Mouse (Mus musculus): ENCODE results near the gene Yipf1. TPM values are rescaled to one million over a fixed set of nuclear protein-coding genes. Genes with fewer than 3 reads are reported as not detected.
"Not testable (repeated sequence)": the region's sequence is repeated elsewhere in the genome, so short reads cannot be mapped to it uniquely, and the experiment has no call there.

The Yipf1 gene
- polyA plus RNA-seq, 1 experiment = 91.6 TPM

DNA sequence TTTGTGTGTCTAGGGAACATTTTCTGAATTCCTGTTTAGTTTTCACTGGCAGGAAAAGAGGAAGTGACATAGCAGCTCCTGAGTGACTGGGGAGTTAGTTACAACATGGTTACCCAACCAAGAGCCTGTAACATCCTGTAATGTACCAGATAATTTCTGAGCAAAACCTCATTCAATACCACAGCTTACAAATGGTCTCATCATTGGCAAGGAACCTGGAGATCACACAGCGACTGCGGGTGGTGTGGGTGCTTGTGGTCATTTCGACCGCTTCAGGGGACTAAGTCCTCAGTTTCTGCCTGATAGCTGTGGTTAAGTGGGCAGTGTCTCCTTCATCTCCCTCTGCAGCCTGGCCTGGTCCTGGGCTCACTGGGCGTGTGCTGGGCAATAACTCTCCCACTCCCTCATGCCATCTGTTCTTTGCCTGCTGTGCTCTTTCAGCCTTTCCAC, 50.1 kb downstream of the Yipf1 start:
- 81% methylated on average over 5 of the region's 5 CpGs for WGBS
- DNase-seq (ENCODE audit: low read depth, low spot score) = no peak

DNA sequence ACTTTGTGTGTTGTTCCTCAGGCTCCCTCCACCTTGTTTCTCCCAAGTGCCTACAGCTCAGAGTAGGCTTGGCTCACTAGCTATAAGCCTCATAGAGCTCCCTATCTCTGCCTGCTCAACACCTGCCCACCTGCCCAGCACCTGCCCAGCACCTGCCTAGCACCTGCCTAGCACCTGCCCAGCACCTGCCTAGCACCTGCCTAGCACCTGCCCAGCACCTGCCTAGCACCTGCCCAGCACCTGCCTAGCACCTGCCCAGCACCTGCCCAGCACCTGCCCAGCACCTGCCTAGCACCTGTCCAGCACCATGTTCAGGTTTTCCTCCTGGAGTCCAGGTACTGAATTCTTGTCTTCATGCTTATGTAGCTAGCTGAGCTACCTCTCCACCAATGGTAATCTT, 52.2 kb downstream of the Yipf1 start:
- DNase-seq (ENCODE audit: low read depth, low spot score) = not testable (repeated sequence)

DNA sequence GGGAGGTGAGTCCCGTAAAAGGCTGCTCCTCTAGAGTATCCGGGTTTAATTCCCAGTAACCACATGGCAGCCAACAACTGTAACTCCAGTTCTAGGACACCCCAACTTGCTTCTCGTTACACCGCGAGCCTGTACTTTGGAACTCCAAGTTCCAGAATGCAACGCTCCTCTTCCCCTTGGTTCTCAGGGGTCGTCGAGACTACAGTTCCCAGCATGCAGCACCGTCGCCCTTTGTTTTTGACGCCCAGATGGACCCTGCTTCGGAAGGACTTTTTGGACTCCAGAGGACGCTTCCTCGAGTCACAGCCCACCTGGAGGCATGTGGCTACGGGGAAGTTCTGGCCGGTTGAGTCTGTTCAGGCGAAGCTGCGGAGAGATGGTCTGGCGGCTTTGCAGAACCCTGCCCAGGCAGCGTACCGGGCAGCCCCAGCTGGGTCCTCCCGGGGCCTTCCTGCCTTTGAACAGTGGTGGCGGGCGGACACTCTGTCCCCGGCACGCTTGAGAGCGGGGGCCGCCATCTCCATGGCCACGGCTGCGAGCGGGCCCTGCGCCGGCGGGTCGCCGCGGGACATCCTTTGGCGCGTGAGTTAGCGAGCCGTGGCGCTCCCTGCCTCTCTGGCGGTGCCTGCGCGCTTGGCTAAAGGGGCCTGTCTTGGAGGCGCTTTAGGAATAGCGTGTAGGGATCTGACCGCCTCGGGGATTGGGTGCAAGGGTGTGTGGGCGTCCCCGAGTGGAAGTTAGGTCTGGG, 53.6 kb downstream of the Yipf1 start, which contains the start of gene Ndc1:
TSS of gene Ndc1 (plus strand) at position 218 of the 748 bp plus-strand sequence.
- DNase-seq (ENCODE audit: low read depth, low spot score) = peak; percentile 79
- under 1% methylated on average over 51 of the region's 51 CpGs for WGBS

DNA sequence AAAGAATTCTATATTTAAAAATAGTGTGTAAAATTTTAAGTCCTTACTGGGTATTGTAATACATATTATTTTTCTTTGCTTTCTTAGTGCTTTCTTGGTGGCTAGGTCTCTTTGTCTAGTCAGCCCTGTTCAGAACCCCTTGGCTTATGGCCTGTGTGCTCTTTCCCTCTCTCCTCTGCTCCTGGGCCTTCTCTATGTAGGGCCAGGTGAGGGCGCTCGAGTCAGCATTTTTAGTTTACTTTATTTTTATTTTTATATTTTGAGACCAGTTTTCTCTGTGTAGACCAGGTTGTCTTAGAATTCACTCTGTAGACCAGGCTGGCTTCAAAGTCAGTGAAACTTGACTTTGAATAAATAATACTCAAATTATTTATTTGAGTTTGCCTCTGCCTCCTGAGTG, 58.1 kb downstream of the Yipf1 start:
- 56% methylated on average over 2 of the region's 2 CpGs for WGBS
- DNase-seq (ENCODE audit: low read depth, low spot score) = no peak

DNA sequence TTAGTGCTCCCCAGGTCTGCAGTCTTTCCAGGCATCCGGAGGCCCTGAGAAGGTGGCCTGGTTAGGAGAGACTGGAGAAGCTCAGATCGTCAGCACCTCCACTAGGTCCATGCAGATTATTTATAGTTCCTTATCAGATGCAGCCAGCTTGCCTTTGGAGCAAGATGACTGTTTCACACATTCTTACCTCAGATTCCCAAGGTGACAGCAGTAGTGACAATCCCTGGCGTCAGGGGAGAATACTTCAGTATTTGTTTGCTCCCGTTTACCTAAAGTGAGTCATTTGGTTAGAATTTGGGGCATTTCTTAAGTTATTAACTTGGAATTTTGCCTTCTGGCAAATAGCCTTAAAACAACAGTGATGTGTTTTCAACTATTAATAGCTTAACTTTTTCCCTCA, 60.5 kb downstream of the Yipf1 start:
- WGBS = 62% methylated on average over 4 of the region's 4 CpGs

DNA sequence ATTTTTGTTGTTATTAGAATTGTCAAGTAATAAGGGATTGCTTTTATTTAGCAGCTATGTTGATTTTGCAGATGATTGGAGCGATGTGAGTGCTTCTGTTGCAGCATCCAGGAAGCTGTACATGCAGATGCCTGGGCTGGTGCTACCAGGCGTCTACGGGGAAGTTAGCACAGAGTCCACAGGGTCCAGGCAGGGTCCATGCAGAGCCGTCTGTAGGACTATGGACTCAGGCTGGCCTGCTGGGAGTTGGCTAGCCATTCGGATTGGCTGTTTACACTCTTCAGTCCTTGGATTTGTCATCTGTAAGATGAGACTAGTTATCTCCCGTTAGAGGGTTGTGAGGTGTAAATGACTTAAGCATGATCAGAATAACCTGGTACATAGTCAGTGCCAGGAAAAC, 64.8 kb downstream of the Yipf1 start:
- no peak for DNase-seq (ENCODE audit: low read depth, low spot score)
- 68% methylated on average over 6 of the region's 6 CpGs for WGBS

More for the DNA sequence above, 60.5 kb downstream of the Yipf1 start:
- no peak for DNase-seq (ENCODE audit: low read depth, low spot score)

DNA sequence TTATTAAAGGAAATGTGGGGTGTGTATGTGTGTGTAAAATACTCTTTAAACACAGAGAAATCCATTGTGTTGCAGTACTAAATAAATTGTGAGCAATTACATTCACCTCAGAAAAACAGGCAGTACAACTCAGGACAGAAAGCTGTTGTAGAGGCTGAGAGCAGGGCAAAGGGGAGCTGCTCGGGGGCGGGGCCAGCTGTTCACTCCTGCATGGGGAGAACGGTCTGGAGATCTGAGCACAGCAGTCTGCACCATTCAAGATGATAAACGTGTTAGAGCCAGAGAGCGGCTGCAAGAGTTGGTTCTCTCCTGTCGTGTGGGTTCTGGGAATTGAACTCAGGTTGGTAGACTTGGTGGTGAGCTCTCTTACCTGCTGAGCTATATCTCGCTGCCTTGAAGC, 66.7 kb downstream of the Yipf1 start:
- WGBS = 56% methylated on average over 7 of the region's 7 CpGs
- DNase-seq (ENCODE audit: low read depth, low spot score) = no peak

DNA sequence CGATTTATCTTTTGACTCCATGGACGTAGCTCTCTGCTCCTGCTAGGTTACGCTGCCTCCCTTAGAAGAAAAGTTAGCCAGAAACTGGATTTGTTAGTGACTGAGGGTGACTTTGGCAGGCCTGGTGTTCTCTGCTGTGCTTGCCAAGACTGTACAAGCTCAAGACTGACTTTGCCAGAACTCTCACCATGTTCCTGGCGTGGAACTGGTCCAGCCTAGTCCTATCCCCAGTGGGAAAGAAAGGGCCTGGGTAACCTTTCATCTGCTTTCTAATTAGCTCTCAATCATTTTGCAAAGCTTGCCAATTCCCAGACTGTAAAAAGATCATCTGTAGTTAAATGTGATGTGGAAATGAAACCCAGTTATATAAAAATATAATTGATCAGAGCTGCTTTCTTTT, 72.9 kb downstream of the Yipf1 start:
- 69% methylated on average over 4 of the region's 4 CpGs for WGBS
- DNase-seq (ENCODE audit: low read depth, low spot score) = no peak

DNA sequence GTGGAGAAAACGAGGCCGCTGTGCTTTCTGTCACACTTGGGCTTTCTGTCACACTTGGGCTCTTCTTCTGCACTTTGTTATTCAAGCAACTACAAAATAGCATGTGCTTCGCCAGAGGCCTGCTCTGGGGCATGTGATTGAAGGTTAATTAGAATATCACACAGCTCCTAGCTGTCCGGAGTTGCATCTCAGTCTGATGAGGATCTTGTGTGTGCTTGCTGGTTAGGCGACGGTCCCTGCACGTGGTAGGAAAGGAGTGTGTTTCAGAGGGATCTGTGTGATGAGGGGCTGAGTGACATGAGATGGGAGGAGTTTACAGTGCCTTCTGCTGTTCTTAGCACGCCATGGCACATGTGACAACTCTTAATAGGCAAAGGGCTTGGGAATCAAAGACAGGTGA, 73.3 kb downstream of the Yipf1 start:
- WGBS = 77% methylated on average over 8 of the region's 8 CpGs
- no peak for DNase-seq (ENCODE audit: low read depth, low spot score)

DNA sequence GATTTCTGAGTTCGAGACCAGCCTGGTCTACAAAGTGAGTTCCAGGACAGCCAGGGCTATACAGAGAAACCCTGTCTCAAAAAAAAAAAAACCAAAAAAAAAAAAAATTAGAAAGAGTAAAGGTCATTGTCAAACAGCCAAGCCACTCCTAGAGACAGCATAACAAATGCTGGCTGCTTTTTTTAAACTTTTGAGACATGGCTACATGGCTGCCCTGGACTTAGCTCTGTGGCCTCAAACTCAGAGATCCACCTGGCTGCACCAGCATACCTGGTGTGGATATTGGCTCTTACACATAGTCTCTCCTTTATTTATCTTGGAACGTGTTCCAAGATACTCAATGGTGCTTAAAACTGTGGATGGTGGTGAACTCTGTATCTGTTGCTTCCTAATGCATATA, 74.1 kb downstream of the Yipf1 start:
- 47% methylated on average over 2 of the region's 2 CpGs for WGBS
- peak; percentile 13 for DNase-seq (ENCODE audit: low read depth, low spot score)

DNA sequence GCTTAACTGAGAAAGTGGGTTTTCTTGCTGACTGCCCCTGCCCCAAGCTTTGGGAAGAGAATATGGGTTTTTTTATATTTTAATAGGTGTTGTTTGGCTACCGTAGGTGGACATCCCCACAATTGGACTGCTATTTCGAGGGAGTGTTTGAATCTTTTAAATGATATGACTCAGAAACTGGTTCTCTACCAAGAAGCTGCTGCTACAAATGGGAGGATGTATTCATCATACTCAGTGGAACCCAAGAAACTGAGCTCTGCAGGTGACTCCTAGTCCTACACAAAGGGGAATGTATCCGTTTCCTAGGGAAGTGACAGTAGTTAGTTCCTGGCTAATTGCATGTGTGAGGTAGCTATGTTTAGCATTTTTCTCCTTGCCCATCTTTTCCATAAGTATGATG, 75.2 kb downstream of the Yipf1 start:
- no peak for DNase-seq (ENCODE audit: low read depth, low spot score)

DNA sequence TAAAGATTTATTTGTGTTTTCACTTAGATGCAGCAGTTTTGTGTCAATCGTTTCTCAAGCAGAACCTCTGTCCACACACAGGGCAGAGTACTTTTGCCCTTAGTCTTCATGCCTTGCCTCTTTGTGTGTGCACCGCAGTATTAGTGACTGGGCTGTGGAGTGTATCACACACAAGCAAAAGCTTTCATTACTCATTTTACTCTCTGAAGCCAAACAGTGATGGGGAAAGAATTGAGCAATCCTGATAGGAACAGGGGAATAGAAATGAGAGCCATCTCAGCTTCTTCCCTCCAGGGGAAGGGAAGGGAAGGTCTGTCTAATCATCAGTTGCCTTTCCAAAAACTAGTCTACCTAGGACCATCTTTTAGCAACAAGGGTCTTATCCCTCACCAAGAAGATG, 79.6 kb downstream of the Yipf1 start:
- 73% methylated on average over 2 of the region's 2 CpGs for WGBS
- DNase-seq (ENCODE audit: low read depth, low spot score) = no peak

More for the DNA sequence above, 75.2 kb downstream of the Yipf1 start:
- 82% methylated on average over 3 of the region's 3 CpGs for WGBS

Other genes with a start within 250 kb of the Yipf1 start
- 86.1 and 89.4 TPM in 2 replicates for gene Mrpl37, start 247.5 kb upstream of the Yipf1 start, polyA plus RNA-seq (2012; rRNA removed)
- 5.0 and 7.5 TPM in 2 replicates for gene Cyb5rl, start 247.4 kb upstream of the Yipf1 start, polyA plus RNA-seq (2012; rRNA removed)
- gene Cdcp2, start 217.5 kb upstream of the Yipf1 start, polyA plus RNA-seq (2012; rRNA removed) = not detected in 2 replicates
- 334 and 356 TPM in 2 replicates for gene Tmem59, start 136.0 kb upstream of the Yipf1 start, polyA plus RNA-seq (2012; rRNA removed)
- gene Tceanc2, start 135.2 kb upstream of the Yipf1 start, polyA plus RNA-seq (2012; rRNA removed) = 5.7 and 7.1 TPM in 2 replicates
- 0.21 and 0.29 TPM in 2 replicates for gene Ldlrad1, start 105.2 kb upstream of the Yipf1 start, polyA plus RNA-seq (2012; rRNA removed)
- gene Lrrc42, start 60.8 kb upstream of the Yipf1 start, polyA plus RNA-seq (2012; rRNA removed) = 18.3 and 24.7 TPM in 2 replicates
- gene Hspb11, start 60.8 kb upstream of the Yipf1 start, polyA plus RNA-seq (2012; rRNA removed) = 2.9 and 3.5 TPM in 2 replicates
- 16.9 and 39.3 TPM in 2 replicates for gene Dio1, start 7.2 kb upstream of the Yipf1 start, polyA plus RNA-seq (2012; rRNA removed)
- gene Ndc1, start 53.4 kb downstream of the Yipf1 start, polyA plus RNA-seq (2012; rRNA removed) = 15.7 and 16.6 TPM in 2 replicates
- gene Glis1, start 120.2 kb downstream of the Yipf1 start, polyA plus RNA-seq (2012; rRNA removed) = 0.31 and 0.89 TPM in 2 replicates